Mouse (Mus musculus) E14TG2a.4 (cell line): ENCODE results near the gene Cgrrf1.
A peak's percentile ranks its signal among the peaks of the same experiment; 100 is the strongest.

Source experiments
- H3K27me3 ChIP-seq: 2 replicates; pipeline ENCODE4 v1.6.1; 2014; ENCODE audit warnings: low read length, control low read depth; ENCODE audit not compliant: insufficient read depth
- H3K36me3 ChIP-seq: 2 replicates; pipeline ENCODE4 v1.6.1; 2014; ENCODE audit warnings: low read length, control low read depth; ENCODE audit not compliant: insufficient read depth
- H3K4me1 ChIP-seq: replicated peaks from 2 replicates; pipeline ENCODE4 v1.6.1; 2014; ENCODE audit warnings: low read depth, low read length, control low read depth
- H3K4me3 ChIP-seq: replicated peaks from 2 replicates; pipeline ENCODE4 v1.5.1; 2014; ENCODE audit warnings: mild to moderate bottlenecking, low read length
- H3K9me3 ChIP-seq: 2 replicates; pipeline ENCODE4 v1.6.1; 2014; ENCODE audit warnings: low read length, control low read depth
- CTCF ChIP-seq: conservative IDR thresholded peaks from 2 replicates; pipeline ENCODE4 v1.5.1; 2014; ENCODE audit warnings: low read length
- NANOG ChIP-seq: IDR thresholded peaks from 2 replicates; pipeline ENCODE4 v1.6.1; 2014; ENCODE audit warnings: borderline replicate concordance, low read length, mixed read lengths
- POU5F1 ChIP-seq: IDR thresholded peaks from 2 replicates; pipeline ENCODE4 v1.6.1; 2014; ENCODE audit warnings: low read length, borderline replicate concordance

Cgrrf1 gene

DNA sequence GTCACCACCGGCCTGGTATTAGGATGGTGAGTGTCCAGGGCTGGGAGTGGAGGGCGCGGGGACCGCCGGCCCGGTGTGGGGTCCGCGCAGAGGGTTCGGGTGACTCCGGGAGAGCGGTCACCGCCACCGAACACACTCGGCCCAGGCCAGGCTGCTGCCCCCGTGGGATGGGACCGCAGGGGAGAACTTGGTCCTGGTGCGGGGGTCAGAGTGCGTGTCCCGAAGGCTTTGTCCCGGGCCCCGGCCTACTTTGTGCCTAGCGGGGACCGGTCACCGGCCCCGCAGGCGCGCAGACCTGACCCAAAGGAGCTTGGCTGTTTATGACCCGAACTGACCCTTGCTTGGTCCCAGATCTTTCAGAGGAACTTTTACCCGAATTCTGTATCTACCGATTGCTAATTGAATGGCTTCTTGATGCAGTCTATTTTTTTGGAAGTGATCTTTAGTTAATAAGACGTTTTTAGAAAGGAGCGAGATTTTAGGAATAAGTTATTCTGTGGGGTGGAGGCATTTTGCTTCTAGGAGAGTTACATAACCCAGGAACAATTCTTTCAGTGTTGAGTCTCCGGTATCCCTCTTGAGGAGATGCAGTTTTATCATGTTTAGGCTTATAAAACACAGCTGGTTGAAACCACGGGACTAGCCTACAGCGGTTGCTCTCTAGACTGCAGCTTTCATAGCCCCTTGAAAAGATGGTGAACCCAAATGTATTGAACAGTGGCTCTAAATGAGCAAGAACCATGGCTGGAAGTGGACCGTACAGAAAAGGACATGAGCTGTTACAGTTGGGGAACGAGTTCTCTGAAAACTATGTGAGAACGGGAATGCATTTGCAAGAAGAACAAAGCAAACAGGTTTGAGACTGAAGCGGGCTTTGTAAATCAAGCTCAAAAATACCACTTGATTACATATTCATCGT lies 688 bp downstream of the Cgrrf1 start:
- H3K36me3 ChIP-seq: no peaks in the 10 kb centered on the region
- H3K9me3 ChIP-seq: peaks cover 36% of the 10 kb centered on the region
- peaks cover 20% of the 10 kb centered on the region for H3K27me3 ChIP-seq
- no peaks in the 10 kb centered on the region; the same call in 1 of the 2 replicates for H3K4me1 ChIP-seq
- TF ChIP-seq POU5F1 (no peak), NANOG (no peak), CTCF (no peak)
- H3K4me3 ChIP-seq: peak overlapping the region; percentile 85

- Histone ChIP-seq H3K27me3 (no peaks in the 10 kb centered on the region), H3K4me3 (no peak overlapping the region), H3K9me3 (no peaks in the 10 kb centered on the region), H3K4me1 (no peaks in the 10 kb centered on the region), H3K36me3 (no peaks in the 10 kb centered on the region)
- TF ChIP-seq CTCF (no peak), NANOG (no peak), POU5F1 (no peak)
These were observed 7.4 kb downstream of the Cgrrf1 start for GRCm38 (mm10) chr14:46839326-46839725.

DNA sequence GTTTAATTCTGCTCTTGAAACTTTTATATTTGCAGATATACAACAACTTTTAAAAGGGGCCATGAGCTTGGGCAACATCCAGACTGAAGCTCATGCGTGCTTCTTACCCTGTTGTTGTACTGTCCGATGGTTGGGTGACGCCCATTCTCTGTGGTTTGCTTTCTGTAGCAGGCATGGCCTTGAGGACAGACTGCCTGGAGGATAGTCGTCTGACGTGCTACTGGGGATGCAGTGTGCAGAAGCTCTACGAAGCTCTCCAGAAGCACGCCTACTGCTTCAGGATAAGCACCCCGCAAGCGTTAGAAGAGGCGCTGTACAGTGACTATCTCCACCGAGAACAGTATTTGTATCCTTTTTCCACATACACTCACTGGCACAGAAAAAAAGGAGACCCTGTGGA lies 13.8 kb downstream of the Cgrrf1 start:
- TF ChIP-seq NANOG (no peak), POU5F1 (no peak), CTCF (no peak)
- Histone ChIP-seq H3K9me3 (no peaks in the 10 kb centered on the region), H3K36me3 (no peaks in the 10 kb centered on the region), H3K4me3 (no peak overlapping the region), H3K4me1 (no peaks in the 10 kb centered on the region), H3K27me3 (no peaks in the 10 kb centered on the region)

GRCm38 (mm10) chr14:46848063-46848590 lies 16.2 kb downstream of the Cgrrf1 start:
- no peak overlapping the region for H3K4me3 ChIP-seq
- H3K27me3 ChIP-seq: no peaks in the 10 kb centered on the region
- TF ChIP-seq NANOG (no peak), POU5F1 (no peak), CTCF (no peak)
- H3K9me3 ChIP-seq: no peaks in the 10 kb centered on the region
- no peaks in the 10 kb centered on the region for H3K36me3 ChIP-seq
- no peaks in the 10 kb centered on the region for H3K4me1 ChIP-seq

- TF ChIP-seq POU5F1 (no peak), NANOG (no peak), CTCF (no peak)
These were observed 16.8 kb downstream of the Cgrrf1 start for GRCm38 (mm10) chr14:46848736-46849135.

GRCm38 (mm10) chr14:46849769-46850168 lies 17.8 kb downstream of the Cgrrf1 start:
- no peaks in the 10 kb centered on the region for H3K27me3 ChIP-seq
- H3K4me3 ChIP-seq: no peak overlapping the region
- no peaks in the 10 kb centered on the region for H3K4me1 ChIP-seq
- H3K36me3 ChIP-seq: no peaks in the 10 kb centered on the region
- TF ChIP-seq POU5F1: no peak
- TF ChIP-seq NANOG: no peak
- TF ChIP-seq CTCF: no peak
- H3K9me3 ChIP-seq: no peaks in the 10 kb centered on the region

More at GRCm38 (mm10) chr14:46848736-46849135, 16.8 kb downstream of the Cgrrf1 start:
- no peaks in the 10 kb centered on the region for H3K36me3 ChIP-seq
- H3K4me1 ChIP-seq: no peaks in the 10 kb centered on the region
- H3K27me3 ChIP-seq: no peaks in the 10 kb centered on the region
- H3K4me3 ChIP-seq: no peak overlapping the region
- no peaks in the 10 kb centered on the region for H3K9me3 ChIP-seq

DNA sequence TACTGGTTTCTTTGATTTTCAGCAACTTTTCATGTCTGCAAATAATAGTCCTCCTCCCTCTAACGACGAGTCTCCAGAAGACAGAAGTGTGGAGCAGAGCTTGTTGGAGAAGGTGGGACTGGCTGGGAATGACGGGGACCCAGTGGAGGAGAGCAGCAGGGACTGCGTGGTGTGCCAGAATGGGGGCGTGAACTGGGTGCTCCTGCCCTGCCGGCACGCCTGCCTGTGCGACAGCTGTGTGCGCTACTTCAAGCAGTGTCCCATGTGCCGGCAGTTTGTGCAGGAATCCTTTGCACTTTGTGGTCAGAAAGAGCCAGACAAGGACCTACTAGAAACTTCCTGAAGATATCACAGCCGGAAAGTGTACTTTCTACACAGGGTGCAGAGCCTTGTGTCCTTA lies 21.8 kb downstream of the Cgrrf1 start:
- H3K4me3 ChIP-seq: no peak overlapping the region
- no peaks in the 10 kb centered on the region for H3K27me3 ChIP-seq
- no peaks in the 10 kb centered on the region for H3K36me3 ChIP-seq
- H3K4me1 ChIP-seq: no peaks in the 10 kb centered on the region
- no peaks in the 10 kb centered on the region for H3K9me3 ChIP-seq
- TF ChIP-seq CTCF (no peak), NANOG (no peak), POU5F1 (no peak)

DNA sequence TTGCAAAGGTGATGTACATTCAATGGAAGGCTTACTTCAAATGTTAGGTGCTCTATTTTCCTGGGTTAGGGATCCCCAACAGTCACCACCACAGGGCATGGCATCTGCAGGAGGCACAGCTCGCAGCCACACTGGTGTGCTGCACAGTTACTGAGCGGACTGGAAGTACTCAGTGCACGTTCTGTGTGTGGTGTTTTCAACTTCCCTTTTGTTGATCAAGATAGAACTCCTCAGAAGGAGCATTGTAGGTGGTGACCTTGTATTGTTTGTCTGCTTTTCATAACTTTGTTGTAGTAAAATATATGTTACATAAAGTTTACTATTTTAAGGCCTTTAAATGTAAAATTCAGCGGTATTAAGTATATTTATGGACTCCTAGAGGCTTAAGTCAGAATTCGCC lies 31.0 kb downstream of the Cgrrf1 start:
- H3K4me3 ChIP-seq: no peak overlapping the region
- no peaks in the 10 kb centered on the region for H3K27me3 ChIP-seq
- no peaks in the 10 kb centered on the region for H3K4me1 ChIP-seq
- H3K9me3 ChIP-seq: no peaks in the 10 kb centered on the region
- H3K36me3 ChIP-seq: no peaks in the 10 kb centered on the region
- no peak for TF ChIP-seq CTCF
- TF ChIP-seq POU5F1: no peak
- no peak for TF ChIP-seq NANOG

GRCm38 (mm10) chr14:46880935-46881334 lies 49.0 kb downstream of the Cgrrf1 start:
- Histone ChIP-seq H3K36me3 (no peaks in the 10 kb centered on the region), H3K9me3 (no peaks in the 10 kb centered on the region), H3K4me1 (peaks cover 24% of the 10 kb centered on the region), H3K27me3 (peaks cover 52% of the 10 kb centered on the region), H3K4me3 (no peak overlapping the region)
- no peak for TF ChIP-seq POU5F1
- TF ChIP-seq CTCF: peak; percentile 59
- no peak for TF ChIP-seq NANOG
